Mouse (Mus musculus) MN1 (cell line): ENCODE results near the gene Tmem255b.

Experiments
- DNase-seq: peaks from one replicate; pipeline ENCODE4 v3.0.0-alpha.2; 2016; ENCODE audit warnings: low spot score

The Tmem255b gene

DNA sequence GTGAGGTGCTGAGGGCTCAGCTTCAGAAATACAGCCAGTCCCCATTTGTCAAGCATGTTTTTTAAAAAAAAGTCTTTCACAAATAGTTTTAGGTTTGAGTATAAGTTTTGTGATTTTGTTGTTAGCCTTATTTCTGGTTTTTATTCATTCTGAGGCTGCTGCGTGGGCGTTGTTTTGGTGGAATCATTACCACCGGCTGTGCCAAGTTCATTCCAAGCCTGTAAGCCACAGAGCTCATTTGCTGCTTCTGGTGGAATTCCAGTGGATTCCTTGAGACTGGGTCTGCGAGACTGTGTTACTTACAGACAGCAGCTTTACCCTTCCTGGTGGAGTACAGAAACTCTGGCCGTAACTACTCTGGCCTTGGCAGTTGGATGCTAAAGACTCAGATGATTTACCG lies 11.5 kb downstream of the Tmem255b start:
- no peak for DNase-seq

DNA sequence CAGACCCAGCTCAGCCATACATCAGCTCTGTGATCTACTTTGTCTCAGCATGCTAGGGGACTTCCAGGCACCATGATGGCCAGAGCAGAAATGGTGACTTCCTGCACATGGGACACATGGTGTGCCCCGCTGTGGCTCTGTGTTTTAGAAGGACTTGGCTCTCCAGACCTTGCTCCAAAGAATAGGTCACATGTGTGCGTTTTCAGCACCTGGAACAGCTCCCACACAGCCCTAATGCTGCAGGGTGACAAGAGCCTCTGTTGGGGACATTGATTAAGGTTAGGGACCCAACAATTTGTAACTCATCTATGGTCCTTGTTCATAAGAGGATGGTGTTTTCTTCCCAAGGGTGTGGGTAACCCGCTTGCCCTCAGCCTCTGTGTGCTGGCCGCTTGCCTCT lies 13.2 kb downstream of the Tmem255b start:
- DNase-seq = no peak

DNA sequence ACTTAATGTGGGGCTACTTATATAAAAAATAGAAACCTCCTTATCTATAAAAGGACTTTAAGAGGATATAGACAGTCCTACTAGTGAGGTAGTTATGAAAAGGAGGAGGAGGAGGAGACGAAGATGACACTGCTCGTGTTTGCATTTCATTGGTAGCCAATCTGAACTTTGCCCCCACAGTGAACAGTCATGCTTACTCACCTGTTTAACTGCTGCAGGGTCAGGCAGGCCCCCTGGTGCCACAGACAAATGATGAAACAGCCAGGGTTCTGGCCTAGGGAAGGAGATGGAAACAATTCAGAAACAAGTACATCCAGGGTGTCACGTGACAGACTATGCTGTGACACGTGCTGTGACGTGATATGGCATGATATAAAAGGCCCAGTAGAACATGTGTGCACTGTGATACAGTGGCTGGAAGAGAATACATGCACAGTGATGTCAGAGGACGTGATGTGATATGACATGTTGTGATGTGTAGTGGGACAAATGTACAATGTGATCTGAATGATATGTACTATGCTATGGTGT lies 16.8 kb downstream of the Tmem255b start:
- no peak for DNase-seq

DNA sequence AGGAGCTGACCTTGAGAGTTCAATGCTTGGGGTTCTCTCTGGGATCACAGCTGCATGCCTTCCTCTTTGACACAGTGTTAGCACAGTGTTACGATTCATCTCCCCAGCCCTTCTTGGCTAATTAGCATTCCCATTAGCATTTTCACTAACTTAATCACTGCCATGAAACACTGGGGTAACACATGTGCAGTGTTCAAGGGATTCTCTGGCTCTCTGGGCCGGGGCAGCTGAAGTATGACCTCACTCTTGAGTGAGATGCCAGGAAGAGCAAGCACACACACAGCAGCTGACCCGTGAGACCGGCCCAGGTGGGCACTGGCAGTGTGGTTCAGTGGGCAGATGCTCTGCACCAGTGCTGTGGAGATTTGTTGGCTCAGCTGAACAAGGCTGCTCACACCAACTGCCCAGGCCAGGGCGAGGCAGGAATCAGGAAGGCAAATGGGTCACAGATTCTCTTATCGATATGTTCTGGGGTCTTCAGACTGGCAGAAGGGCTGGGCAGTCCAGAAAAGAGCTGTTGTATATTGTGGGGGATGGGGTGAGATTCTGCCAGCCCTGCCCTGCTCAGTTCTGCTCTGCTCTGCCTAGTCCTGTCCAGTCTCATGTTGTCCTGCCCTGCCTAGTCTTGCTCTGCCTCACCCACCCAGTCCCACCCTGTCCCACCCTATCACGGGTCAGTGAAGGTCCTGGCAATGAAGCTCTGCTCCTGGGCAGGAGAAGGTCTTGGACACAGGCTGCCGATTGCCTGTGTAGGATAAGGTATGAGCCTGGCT lies 19.5 kb downstream of the Tmem255b start:
- DNase-seq = peak; percentile 43

DNA sequence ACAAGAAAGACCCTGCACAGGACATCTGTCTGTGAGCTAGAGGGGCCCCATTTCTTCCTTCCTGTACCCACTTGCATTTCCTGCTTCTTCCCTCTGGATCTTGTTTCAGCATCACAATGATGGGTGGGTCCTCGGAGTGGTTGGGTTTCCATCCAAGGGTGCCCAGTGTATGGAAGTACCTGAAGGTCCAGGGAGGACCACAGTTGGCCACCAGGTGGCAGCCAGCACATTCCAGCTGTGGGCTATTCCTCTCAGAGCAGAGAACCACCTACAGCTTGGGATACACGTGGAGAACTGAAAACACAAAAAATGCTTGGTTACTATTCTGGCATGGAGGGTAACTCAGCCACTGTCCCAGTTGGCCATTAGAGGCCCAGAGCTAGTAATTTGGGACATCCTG lies 20.3 kb downstream of the Tmem255b start:
- peak; percentile 70 for DNase-seq

DNA sequence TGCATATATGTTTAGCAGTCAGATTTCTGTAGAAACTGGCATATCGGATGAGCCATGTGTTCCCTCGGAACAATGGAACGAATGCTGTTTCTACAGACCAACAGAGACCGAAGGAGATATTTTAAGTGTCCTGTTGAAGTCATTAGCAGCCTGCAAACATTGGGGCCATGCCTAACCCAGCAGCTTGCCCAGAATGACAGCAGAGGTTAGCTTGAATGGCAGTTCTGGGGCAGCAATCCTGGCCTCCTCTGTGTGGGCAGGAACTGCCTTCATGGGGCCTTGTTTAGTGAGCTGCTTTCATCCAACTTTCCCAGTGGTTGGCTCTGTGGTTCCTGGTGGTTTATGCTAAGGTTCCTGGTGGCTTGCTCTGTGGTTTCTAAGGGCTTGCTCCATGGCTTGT lies 24.4 kb downstream of the Tmem255b start:
- no peak for DNase-seq

DNA sequence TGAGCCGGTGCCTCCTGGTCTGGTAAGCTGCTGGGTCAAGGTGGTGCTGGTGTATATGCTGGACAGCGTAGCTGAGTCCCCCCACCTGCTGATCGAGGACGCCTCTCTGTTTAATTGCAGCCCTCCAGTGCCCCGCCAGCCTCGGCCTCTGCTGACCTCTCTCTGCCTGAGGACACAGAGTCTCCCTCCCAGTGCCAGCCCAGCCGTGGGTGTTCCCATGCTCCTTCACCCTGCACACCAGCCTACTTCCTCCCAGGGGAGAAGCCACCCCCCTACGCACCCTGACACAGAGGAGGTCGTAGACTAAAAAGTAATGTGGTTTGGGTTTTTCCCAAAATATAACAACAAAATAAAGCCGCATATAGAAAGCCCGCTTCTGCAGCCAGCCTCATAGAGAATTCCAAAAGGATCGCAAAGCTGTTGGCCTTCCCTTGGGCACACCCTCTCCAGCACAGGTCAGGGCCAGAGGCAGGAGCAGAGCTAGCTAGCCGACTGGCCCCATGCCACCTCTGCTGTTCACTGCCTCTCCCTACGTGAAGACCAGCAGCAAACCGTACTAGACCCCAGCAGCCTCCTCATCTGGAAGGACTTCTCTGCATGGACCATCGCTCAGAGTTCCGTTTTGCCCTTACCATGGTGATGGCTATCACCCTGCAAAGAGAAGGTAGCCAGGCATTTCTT lies 26.2 kb downstream of the Tmem255b start:
- DNase-seq = no peak

DNA sequence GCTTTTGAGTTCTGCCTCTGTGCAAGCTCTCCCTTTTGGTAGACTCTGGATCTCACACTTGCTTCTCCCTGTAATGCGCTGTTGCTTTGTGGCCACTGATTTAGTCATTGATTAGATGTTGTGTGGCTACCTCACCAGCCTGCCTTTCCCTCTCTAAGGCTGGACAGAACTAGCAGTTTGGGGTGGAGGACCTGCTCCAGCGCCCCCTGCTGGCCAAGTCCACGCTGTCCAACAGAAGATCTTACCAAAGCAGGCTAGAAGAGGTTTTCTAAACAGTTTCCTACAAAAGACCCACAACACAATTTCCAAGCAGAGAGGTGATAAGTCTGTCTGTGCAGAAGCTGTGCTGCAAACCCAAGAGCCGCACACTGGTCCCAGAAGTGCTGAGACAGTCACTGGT lies 26.9 kb downstream of the Tmem255b start:
- peak; percentile 70 for DNase-seq

DNA sequence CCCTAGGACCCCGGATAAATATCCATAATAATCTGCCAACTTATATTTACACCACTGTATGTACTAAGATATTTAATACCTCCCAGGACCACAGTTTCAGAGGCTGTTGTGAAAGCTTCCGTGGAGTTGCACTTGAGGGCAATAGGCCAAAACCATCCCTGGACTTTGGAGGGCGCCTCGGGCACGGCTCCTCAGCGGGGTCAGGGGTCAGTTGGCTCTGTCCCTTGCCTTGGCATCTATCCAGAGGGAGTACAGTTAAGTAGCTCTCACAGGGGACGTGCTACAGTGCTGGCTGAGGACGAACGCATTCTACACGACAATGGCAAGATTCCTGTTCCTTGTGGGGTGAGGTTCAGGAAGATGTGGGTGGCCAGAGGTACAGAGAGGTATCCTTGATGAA lies 27.4 kb downstream of the Tmem255b start:
- no peak for DNase-seq

DNA sequence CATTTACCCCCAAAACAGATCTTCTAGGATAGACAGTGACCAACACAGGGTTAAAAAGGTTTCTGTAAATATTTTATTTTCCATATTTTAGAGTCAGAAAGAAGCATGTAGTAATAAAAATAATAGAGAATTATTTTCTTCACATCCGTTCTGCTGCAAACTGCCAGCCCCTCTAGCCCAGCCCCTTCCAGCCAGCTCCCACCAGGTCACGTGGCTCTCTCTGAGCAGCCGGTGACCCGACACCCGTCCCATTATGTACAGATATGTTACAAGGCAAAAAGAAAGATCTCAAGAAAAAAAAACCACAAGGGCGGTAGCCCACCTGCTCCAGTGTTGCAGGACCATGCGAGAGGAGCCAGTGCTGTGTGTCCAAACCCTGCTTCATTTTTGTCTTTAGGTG lies 30.3 kb downstream of the Tmem255b start:
- DNase-seq = no peak

DNA sequence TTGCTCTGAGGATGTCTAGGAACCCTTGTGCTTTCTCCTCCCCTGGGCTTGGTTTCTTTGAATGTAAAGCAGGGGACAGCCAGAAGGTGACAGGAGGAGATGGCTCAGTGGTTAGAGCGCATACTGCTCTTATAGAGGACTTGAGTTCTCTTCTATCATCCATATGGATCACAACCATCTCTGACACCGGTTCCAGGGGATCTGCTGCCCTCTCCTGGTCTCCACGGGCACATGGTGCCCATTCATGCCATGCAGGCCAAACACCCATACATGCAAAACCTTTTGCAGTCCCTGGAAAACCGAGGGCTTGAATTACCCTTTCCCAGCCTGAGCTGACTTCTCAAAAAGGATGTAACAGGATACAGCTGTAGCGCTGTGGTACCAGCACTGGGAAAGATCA lies 32.0 kb downstream of the Tmem255b start:
- DNase-seq = peak; percentile 69

DNA sequence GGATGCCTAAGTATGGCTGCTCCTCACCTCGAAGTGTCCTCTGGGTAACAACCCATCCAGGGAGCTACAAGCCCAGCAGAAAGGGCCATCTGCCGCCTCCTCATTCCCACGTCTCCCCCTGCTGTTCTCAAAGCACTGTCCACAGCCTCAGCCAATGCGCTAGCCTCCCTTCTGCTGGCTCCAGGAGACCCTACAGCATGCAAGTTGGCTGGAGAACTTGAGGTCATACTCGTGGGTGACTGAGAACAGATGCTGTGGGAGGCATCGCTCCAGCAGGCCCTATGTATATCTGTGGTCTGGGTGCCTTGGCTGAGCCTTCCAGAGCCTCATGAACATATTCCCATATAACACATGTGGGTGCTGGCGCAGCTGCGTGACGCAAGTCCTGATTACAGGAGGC lies 33.7 kb downstream of the Tmem255b start:
- no peak for DNase-seq

DNA sequence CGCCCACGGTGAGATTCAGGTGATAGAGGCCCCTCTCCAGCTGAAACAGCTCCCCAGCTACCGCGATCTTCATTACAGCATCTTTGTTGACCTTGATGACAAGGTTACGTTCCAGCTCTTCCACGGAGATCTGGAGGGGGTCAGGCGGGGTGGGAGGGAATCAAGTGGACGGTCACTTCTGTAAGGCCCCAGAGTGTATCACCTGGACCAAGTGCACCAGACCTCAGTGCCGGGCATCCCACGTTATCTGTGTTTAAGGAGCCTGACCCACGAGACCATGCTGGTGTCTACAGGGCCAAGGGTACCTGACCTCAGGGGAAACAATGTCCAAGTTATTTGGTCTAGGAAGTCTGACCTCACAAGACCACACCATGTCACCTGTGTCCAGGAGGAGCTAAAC lies 36.5 kb downstream of the Tmem255b start:
- DNase-seq = no peak

DNA sequence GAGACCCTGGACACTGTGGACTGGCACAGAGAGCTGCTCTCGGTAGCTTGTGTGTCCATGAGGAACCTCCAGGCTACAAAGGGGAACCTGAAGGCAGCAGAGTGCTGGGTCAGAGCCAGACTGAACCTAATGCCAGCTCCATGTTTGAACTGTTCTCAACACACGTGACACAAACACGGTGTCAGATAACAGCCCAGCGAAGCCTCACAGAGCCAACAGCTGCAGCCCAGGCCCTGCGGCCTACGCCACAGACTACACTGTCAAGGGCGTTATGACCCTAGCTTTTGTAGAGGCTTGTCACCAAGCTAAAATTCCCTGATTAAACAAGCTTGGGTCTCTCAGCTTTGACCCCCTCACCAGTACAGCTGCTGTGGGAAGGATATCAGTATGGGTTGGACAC lies 37.3 kb downstream of the Tmem255b start:
- DNase-seq = peak; percentile 32

DNA sequence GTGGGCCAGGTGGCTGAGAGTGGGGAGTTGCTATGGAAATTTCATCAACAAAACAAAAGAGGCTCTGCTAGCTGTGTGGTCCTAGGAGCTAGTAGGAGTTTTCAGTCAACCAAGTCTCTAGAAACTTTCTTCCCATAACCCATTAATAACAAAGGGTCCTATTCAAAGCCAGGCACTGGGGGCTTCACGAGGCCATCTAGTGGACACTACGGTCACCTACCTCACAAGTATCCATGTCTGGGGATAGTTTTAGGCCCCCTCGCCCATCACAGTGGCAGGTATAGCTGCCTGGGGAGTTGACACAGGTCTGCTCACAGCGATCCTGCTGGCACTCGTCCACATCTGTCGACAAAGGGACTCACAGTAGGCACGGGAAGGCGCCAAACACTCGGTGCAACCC lies 40.9 kb downstream of the Tmem255b start:
- DNase-seq = no peak

DNA sequence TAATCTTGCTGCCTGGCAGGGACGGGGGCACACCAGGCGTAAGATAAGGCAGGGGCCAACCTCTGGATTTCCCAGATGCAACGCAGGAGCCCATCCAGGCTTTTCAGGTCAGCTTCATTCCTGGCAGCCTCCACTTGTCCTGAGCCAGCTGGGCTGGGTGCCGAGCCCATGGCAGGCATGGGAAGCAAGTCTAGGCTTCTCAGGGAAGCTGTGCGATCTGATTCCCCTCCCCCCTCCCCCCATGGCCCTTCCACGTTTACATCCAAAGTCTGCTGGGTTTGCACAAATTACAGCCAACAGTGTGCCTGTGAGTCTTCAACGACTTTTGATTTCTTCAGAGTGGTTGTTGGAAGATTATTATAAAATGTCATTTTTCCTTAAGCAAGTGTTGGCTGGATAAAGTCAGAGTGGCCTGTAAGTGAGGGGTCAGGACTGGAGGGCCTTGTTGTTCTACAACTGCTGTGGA lies 46.1 kb downstream of the Tmem255b start:
- no peak for DNase-seq

DNA sequence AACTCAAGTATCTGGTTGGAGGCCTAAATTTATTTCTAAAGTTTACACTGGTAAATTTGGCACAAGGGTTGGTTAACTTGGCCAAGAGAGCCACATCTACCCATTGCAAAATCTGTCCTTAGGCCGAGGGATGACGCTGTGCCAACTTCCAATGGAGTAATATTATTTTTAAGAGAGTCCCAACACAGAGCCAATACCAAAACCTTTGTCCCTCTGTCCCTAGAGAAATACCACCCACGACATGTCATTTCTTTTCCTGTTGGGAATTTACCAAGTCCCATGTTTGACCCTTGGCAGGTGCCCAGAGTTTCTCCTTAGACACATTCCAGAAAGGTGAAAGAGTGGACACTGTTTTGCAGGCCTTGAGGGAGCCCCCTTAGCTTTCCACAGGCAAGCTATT lies 46.6 kb downstream of the Tmem255b start:
- DNase-seq = no peak

DNA sequence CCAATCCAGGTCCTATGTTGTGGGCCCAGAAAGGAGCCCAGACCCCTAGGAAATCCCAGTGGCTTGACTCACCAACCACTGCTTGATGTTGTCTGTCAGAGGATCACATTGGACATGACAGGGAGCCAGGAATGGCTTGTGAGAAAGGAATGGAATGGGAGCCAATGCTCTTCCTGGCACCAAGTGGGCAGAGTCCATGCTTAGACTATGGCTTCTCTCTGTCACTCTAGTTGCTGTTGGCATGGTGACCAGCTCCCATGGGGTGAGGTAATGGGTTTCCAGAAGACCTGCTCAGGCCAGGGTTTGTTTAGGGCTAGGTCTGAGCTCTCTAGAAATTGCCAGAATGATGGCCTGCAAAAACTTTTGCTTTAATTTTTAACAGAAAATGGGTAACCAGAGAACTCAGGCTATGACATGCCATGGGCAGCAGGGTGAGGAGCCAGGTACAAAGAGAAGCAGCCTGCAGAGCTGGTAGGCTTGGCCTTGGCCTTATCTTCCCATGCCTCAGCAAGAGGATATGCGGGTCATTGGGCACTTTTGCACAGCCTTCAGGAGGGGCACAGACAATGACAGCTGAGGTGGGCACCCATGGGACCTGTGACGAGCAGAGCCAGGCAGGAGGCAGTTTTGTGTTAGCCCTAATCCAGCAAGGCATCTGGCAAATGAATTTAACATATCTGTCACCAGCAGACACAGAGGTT lies 47.3 kb downstream of the Tmem255b start:
- peak; percentile 55 for DNase-seq

DNA sequence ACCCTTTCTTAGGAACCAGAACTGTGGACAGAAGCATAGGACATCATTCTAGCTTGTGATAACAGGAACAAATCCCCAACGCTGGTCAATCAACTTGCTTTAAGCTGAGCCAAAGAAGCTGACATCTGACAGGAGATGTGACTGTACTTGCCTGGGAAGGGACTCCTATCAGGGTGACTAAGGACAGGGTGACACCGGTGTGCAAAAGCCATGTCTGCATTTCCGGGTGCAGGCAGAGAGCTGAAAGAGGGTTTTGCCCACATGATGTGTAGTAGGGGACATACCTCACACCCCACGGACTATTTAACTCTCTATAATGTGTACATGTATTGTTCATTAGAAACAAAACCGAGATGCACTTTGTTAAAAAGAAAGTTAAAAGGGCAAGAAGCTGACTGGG lies 48.2 kb downstream of the Tmem255b start:
- DNase-seq = no peak

DNA sequence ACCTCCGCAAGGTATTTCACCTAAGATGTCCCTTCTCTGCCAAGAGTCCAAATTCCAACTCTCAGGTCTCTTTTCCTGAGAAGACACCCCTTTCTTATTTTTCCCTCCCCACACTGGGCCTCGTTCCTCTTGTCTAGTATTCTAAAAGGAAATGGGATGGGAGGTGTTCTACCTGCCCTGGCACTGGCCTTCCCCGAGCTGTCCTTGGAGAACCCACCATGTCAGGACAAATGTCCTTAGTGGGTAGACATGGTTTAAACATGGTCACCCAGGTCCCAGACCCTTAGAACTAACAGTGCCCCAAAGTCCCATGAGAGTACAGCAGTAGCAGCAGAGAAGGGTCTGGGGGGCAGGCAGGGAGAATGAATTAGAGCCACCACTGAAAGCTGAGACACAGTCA lies 54.4 kb downstream of the Tmem255b start:
- DNase-seq = no peak

DNA sequence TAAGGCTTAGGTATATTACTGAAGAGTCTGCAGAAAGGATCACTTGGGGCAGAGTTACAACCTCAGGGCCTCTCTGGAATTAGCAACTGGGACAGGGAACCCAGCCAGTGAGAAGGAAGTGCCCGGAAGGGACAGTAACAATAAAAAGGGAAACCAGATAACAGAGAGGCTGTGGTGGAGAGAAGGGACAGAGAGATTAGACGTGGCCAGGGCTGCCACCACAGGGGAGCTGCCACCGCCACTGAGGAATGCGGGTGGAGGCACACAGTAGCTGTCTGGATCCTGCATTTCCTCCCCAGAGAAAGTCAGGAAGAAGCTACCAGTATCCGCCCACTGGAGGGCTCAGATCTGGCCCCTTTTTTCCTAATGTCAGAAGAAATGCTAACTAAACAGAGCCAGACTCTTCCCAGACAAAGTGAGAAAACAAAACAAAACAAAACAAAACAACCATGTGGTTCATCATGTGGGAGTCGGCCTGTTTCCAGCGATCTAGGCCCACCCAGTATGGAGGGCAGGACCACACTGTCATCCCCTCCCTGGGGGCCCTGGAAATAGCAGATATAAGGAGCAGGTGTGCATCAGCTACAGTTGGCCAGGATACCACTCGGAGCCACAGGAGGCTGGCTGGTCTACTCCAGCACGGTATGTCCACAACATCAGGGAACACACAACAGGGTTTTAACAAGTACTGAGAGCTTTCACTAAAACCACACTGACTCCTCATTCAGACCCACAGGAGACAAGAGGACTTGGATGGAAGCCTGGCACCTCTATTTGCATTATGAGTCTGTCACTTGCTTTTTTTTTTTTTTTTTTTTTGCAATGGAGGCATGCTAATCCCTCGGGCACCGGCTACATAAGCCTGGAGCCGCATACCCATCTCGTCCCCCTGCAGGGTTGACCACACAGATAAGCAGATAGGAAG lies 55.3 kb downstream of the Tmem255b start:
- DNase-seq = no peak
